In the genomic region with DNA sequence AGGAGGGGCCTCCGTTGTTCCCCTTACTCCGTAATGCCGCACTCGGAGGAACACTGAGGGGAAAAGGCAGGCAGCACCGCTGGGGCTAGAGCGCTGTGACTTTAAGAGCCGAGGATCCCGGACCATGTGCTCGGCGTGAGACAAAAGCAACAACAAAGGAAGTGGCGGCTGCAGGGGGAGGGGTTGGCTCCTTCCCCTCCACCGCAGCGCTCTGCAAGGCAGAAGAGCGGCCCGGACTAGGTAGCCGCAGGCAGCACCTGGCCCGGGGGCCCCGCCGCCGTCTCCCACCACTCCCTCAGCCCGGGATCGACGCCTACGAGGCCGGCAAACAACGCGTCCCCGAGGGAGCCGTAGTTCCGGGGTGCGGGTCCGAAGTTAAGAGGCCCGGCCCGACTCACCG, we compare ENCODE assay signal across 8 mouse cellular contexts. TPM values are rescaled to one million over a fixed set of nuclear protein-coding genes. Genes with fewer than 3 reads are reported as not detected.
A peak's percentile ranks its signal among the peaks of the same experiment; 100 is the strongest.
DNase-seq lines count a peak whose midpoint lies in the region; ATAC-seq and TF ChIP-seq lines count a peak whose summit lies in the region.

No protein-coding gene starts in this region.

- H3K4me1 ChIP-seq in G1E (ENCODE audit: insufficient read depth, low read depth, low read length): peaks cover 75% of the 10 kb centered on the region
- peaks cover 12% of the 10 kb centered on the region for H3K4me1 ChIP-seq in hindbrain, embryonic 11.5 days (replicated peaks; ENCODE audit: control insufficient read depth, insufficient read depth, low read length)

- peak; percentile 52; the same call in 1 of the 2 replicates for ATAC-seq in G1E (ENCODE audit: extremely low read depth, insufficient number of reproducible peaks, low FRiP score, poor library complexity, severe bottlenecking)
- ATAC-seq in hindbrain, embryonic 11.5 days (ENCODE audit: low FRiP score): peak; percentile 70

- H3K9ac ChIP-seq in hindbrain, embryonic 11.5 days (ENCODE audit: low read depth, low read length): peak overlapping the region; percentile 99

- H3K9me3 ChIP-seq in G1E (replicated peaks): no peaks in the 10 kb centered on the region
- no peaks in the 10 kb centered on the region for H3K9me3 ChIP-seq in hindbrain, embryonic 11.5 days (ENCODE audit: control insufficient read depth, low read length)

- H3K4me2 ChIP-seq in hindbrain, embryonic 11.5 days (replicated peaks; ENCODE audit: low read depth, low read length): peak overlapping the region; percentile 89

- peaks cover 70% of the 10 kb centered on the region for H3K36me3 ChIP-seq in G1E (replicated peaks)
- peaks cover 14% of the 10 kb centered on the region for H3K36me3 ChIP-seq in hindbrain, embryonic 11.5 days (ENCODE audit: control insufficient read depth, insufficient read depth, low read length)

- peak overlapping the region; percentile 97 for H3K27ac ChIP-seq in hindbrain, embryonic 11.5 days (ENCODE audit: low read depth, low read length)

- WGBS in hindbrain, embryonic 11.5 days: under 1% methylated on average over 35 of the region's 35 CpGs

- no peaks in the 10 kb centered on the region; the same call in 1 of the 2 replicates for H3K27me3 ChIP-seq in G1E (ENCODE audit: insufficient read depth, low read length)
- H3K27me3 ChIP-seq in hindbrain, embryonic 11.5 days (ENCODE audit: control insufficient read depth, insufficient read depth, low read length): no peaks in the 10 kb centered on the region

- TF ChIP-seq CTCF in G1E (IDR thresholded peaks at IDR 0.05; ENCODE audit: low read depth, low read length): no peak

- peak overlapping the region; percentile 85 for H3K4me3 ChIP-seq in G1E (ENCODE audit: low read depth, low read length)
- H3K4me3 ChIP-seq in hindbrain, embryonic 11.5 days (ENCODE audit: low read depth, low read length): peak overlapping the region; percentile 97

- DNase-seq in G1E (ENCODE audit: low spot score): peak; percentile 84
- DNase-seq in c-Kit-positive CD71-positive TER-119-positive erythroid progenitor cells, embryonic 14.5 days (ENCODE audit: low spot score): peak; percentile 47
- peak; percentile 42 to 73 for DNase-seq in frontal cortex, adult 2 months (ENCODE audit: extremely low spot score in 1 of 2, low spot score in 1 of 2)
- DNase-seq in hindbrain, embryonic 11.5 days (ENCODE audit: low spot score): peak; percentile 87
- DNase-seq in layer of hippocampus, postnatal 36 days: peak; percentile 73 to 76
- DNase-seq in lung, postnatal 25 days (ENCODE audit: low spot score): peak; percentile 84
- peak; percentile 79 for DNase-seq in ovary, postnatal 36 days (ENCODE audit: low spot score)
- peak; percentile 89 for DNase-seq in thymus, postnatal 25 days

RNA-seq across cellular contexts. Expression of gene Rnf44, which starts 6.6 kb away (rescaled TPM):
- total RNA-seq in G1E (2014; fragmentation: Nextera tagmentation): 81.9 and 86.2 TPM in 2 replicates
- 12.3 and 13.5 TPM in 2 replicates for total RNA-seq in G1E (2017)
- polyA plus RNA-seq in G1E (2012): 304 and 332 TPM in 2 replicates
- polyA plus RNA-seq in frontal cortex, adult 2 months (2012; rRNA removed): 133 and 142 TPM in 2 replicates
- 99.1 and 115 TPM in 2 replicates for polyA plus RNA-seq in hindbrain, embryonic 11.5 days (2014; fragmentation: Nextera tagmentation; extraction: Ambion mirVana)
- total RNA-seq in layer of hippocampus, postnatal 36 days (2021): 100 to 1,000 TPM; 157 to 161 TPM

RNA-seq across cellular contexts. Expression of gene Cdhr2, which starts 14.2 kb away (rescaled TPM):
- total RNA-seq in G1E (2014; fragmentation: Nextera tagmentation) (not detected in 2 replicates), G1E (2017) (not detected in 2 replicates)
- polyA plus RNA-seq in G1E (2012): not detected in 2 replicates
- 0.15 and 0.22 TPM in 2 replicates for polyA plus RNA-seq in frontal cortex, adult 2 months (2012; rRNA removed)
- polyA plus RNA-seq in hindbrain, embryonic 11.5 days (2014; fragmentation: Nextera tagmentation; extraction: Ambion mirVana): not detected in 2 replicates
- under 1 TPM in 1 of 2 experiments, not detected in 1; 0.22 TPM for total RNA-seq in layer of hippocampus, postnatal 36 days (2021)

Comparison
In these comparisons a context has a peak if more than half of its experiments do, and no peak if none do; other contexts are left out.
1. Peak in every context shown above with its lines: DNase-seq, ATAC-seq, H3K4me3 ChIP-seq and H3K27ac ChIP-seq.